ENCODE assay signal across 8 mouse cellular contexts in genomic region chr11:4931009-4931601, GRCm38 (mm10). TPM values are rescaled to one million over a fixed set of nuclear protein-coding genes. Genes with fewer than 3 reads are reported as not detected.
DNase-seq lines count a peak whose midpoint lies in the region; ATAC-seq lines count a peak whose summit lies in the region.

No protein-coding gene starts in this region.

- H3K4me1 ChIP-seq in hindbrain, embryonic 11.5 days (replicated peaks; ENCODE audit: control insufficient read depth, insufficient read depth, low read length) = no peaks in the 10 kb centered on the region
- no peaks in the 10 kb centered on the region for H3K4me1 ChIP-seq in hindbrain, embryonic 10.5 days (replicated peaks)
- peaks cover 57% of the 10 kb centered on the region for H3K4me1 ChIP-seq in heart, embryonic 13.5 days

- H3K27ac ChIP-seq in hindbrain, embryonic 11.5 days (ENCODE audit: low read depth, low read length) = no peak overlapping the region
- H3K27ac ChIP-seq in hindbrain, embryonic 10.5 days = no peak overlapping the region
- peak overlapping the region; percentile 89 for H3K27ac ChIP-seq in heart, embryonic 13.5 days (replicated peaks)

- no peak for ATAC-seq in hindbrain, embryonic 11.5 days (ENCODE audit: low FRiP score)
- ATAC-seq in heart, embryonic 13.5 days (ENCODE audit: extremely low read depth, insufficient number of reproducible peaks, low FRiP score, low TSS enrichment) = no peak

- no peak overlapping the region for H3K4me3 ChIP-seq in hindbrain, embryonic 11.5 days (ENCODE audit: low read depth, low read length)
- H3K4me3 ChIP-seq in hindbrain, embryonic 10.5 days = no peak overlapping the region
- H3K4me3 ChIP-seq in heart, embryonic 13.5 days = no peak overlapping the region

- H3K9me3 ChIP-seq in hindbrain, embryonic 11.5 days (ENCODE audit: control insufficient read depth, low read length) = no peaks in the 10 kb centered on the region
- no peaks in the 10 kb centered on the region for H3K9me3 ChIP-seq in hindbrain, embryonic 10.5 days
- H3K9me3 ChIP-seq in heart, embryonic 13.5 days = no peaks in the 10 kb centered on the region

- WGBS in hindbrain, embryonic 11.5 days = 88% methylated on average over 1 of the region's 1 CpGs
- 92% methylated on average over 1 of the region's 1 CpGs for WGBS in hindbrain, embryonic 10.5 days
- WGBS in heart, embryonic 13.5 days = 29% methylated on average over 1 of the region's 1 CpGs

- no peaks in the 10 kb centered on the region for H3K27me3 ChIP-seq in hindbrain, embryonic 11.5 days (ENCODE audit: control insufficient read depth, insufficient read depth, low read length)
- H3K27me3 ChIP-seq in hindbrain, embryonic 10.5 days (ENCODE audit: insufficient read depth, poor library complexity, severe bottlenecking) = no peaks in the 10 kb centered on the region
- no peaks in the 10 kb centered on the region for H3K27me3 ChIP-seq in heart, embryonic 13.5 days (replicated peaks)

- DNase-seq in hindbrain, embryonic 11.5 days (ENCODE audit: low spot score) = peak; percentile 13
- no peak for DNase-seq in hindbrain, embryonic 10.5 days (ENCODE audit: low spot score)
- DNase-seq in R1 (ENCODE audit: low read depth, low spot score) = peak; percentile 64
- peak; percentile 87 to 88 for DNase-seq in kidney, postnatal 36 days
- DNase-seq in ovary, postnatal 10 days (ENCODE audit: low spot score) = no peak
- DNase-seq in left cerebral cortex, adult 8-10 months (ENCODE audit: low spot score in 2 of 2) = no peak
- DNase-seq in right cerebral cortex, adult 2 months (ENCODE audit: low spot score in 2 of 2) = no peak

- 0 out of 2 replicates have a peak, but pooled peaks cover 3% of the 10 kb centered on the region for H3K36me3 ChIP-seq in hindbrain, embryonic 11.5 days (ENCODE audit: control insufficient read depth, insufficient read depth, low read length)
- H3K36me3 ChIP-seq in hindbrain, embryonic 10.5 days = peaks cover 52% of the 10 kb centered on the region
- peaks cover 42% of the 10 kb centered on the region for H3K36me3 ChIP-seq in heart, embryonic 13.5 days

- no peak overlapping the region for H3K9ac ChIP-seq in hindbrain, embryonic 11.5 days (ENCODE audit: low read depth, low read length)
- H3K9ac ChIP-seq in heart, embryonic 13.5 days = peak overlapping the region; percentile 58; the same call in 1 of the 2 replicates

- no peak overlapping the region for H3K4me2 ChIP-seq in hindbrain, embryonic 11.5 days (replicated peaks; ENCODE audit: low read depth, low read length)
- H3K4me2 ChIP-seq in heart, embryonic 13.5 days = peak overlapping the region; percentile 27

RNA-seq across cellular contexts. Expression of gene Nefh, which starts 16.8 kb away (rescaled TPM):
- polyA plus RNA-seq in hindbrain, embryonic 11.5 days (2014; fragmentation: Nextera tagmentation; extraction: Ambion mirVana) = 0.82 and 1.2 TPM in 2 replicates
- 0.29 and 0.44 TPM in 2 replicates for polyA plus RNA-seq in hindbrain, embryonic 10.5 days (2016; fragmentation: Nextera tagmentation; extraction: Ambion mirVana)
- 0.39 and 0.50 TPM in 2 replicates for polyA plus RNA-seq in heart, embryonic 13.5 days (2015; fragmentation: Nextera tagmentation; extraction: Ambion mirVana)
- 10 to 100 TPM; 44.7 to 52.3 (median 48.7) TPM for total RNA-seq in left cerebral cortex, adult 8-10 months (2022)

RNA-seq across cellular contexts. Expression of gene Thoc5, which starts 36.0 kb away (rescaled TPM):
- 61.9 and 64.7 TPM in 2 replicates for polyA plus RNA-seq in hindbrain, embryonic 11.5 days (2014; fragmentation: Nextera tagmentation; extraction: Ambion mirVana)
- 53.3 and 59.4 TPM in 2 replicates for polyA plus RNA-seq in hindbrain, embryonic 10.5 days (2016; fragmentation: Nextera tagmentation; extraction: Ambion mirVana)
- 23.3 and 24.4 TPM in 2 replicates for polyA plus RNA-seq in heart, embryonic 13.5 days (2015; fragmentation: Nextera tagmentation; extraction: Ambion mirVana)
- 10 to 100 TPM; 37.1 to 41.4 (median 39.1) TPM for total RNA-seq in left cerebral cortex, adult 8-10 months (2022)

RNA-seq across cellular contexts. Expression of gene Ap1b1, which starts 55.5 kb away (rescaled TPM):
- polyA plus RNA-seq in hindbrain, embryonic 11.5 days (2014; fragmentation: Nextera tagmentation; extraction: Ambion mirVana) = 60.7 and 61.3 TPM in 2 replicates
- polyA plus RNA-seq in hindbrain, embryonic 10.5 days (2016; fragmentation: Nextera tagmentation; extraction: Ambion mirVana) = 62.6 and 70.3 TPM in 2 replicates
- 41.2 and 42.6 TPM in 2 replicates for polyA plus RNA-seq in heart, embryonic 13.5 days (2015; fragmentation: Nextera tagmentation; extraction: Ambion mirVana)
- total RNA-seq in left cerebral cortex, adult 8-10 months (2022) = 100 to 1,000 TPM; 152 to 184 (median 173) TPM

RNA-seq across cellular contexts. Expression of gene Nipsnap1, which starts 57.4 kb away (rescaled TPM):
- polyA plus RNA-seq in hindbrain, embryonic 11.5 days (2014; fragmentation: Nextera tagmentation; extraction: Ambion mirVana) = 80.8 and 85.7 TPM in 2 replicates
- polyA plus RNA-seq in hindbrain, embryonic 10.5 days (2016; fragmentation: Nextera tagmentation; extraction: Ambion mirVana) = 77.9 and 89.0 TPM in 2 replicates
- polyA plus RNA-seq in heart, embryonic 13.5 days (2015; fragmentation: Nextera tagmentation; extraction: Ambion mirVana) = 31.4 and 35.6 TPM in 2 replicates
- 100 to 1,000 TPM in 2 of 4 experiments, 10 to 100 TPM in 2; 85.0 to 108 (median 97.1) TPM for total RNA-seq in left cerebral cortex, adult 8-10 months (2022)

Comparison
In these comparisons a context has a peak if more than half of its experiments do, and no peak if none do; other contexts are left out.
1. DNase-seq: peak in hindbrain, embryonic 11.5 days (single experiment), R1 (single experiment) and kidney, postnatal 36 days (2 of 2); none in hindbrain, embryonic 10.5 days (single experiment), ovary, postnatal 10 days (single experiment), left cerebral cortex, adult 8-10 months (0 of 2) and right cerebral cortex, adult 2 months (0 of 2).